Mouse (Mus musculus): Measurements from ENCODE around the gene Pde10a.

- TF ChIP-seq POLR2A (IDR thresholded peaks at IDR 0.05; ENCODE audit: insufficient read depth, low read depth, low read length) (no peak), CTCF (IDR thresholded peaks at IDR 0.05) (no peak)
Measured at GRCm38 (mm10) chr17:9035561-9036348, 510.6 kb downstream of the Pde10a start.
